Mouse (Mus musculus) forebrain, embryonic 11.5 days (tissue): ENCODE data around the gene Npas1. TPM values are rescaled to one million over a fixed set of nuclear protein-coding genes. Genes with fewer than 3 reads are reported as not detected.

Experiments used
- ATAC-seq: fragments of 200-750 bp; cut with Nextera tagmentation; replicated peaks from 2 replicates; pipeline ENCODE4 v1.8.0; 2017; ENCODE audit warnings: moderate TSS enrichment; ENCODE audit not compliant: low FRiP score
- DNase-seq: peaks from one replicate; pipeline ENCODE4 v3.0.0-alpha.2; 2017; ENCODE audit warnings: low spot score
- H3K27ac ChIP-seq: fragments of 300-500 bp; sonication (generic); 2 replicates; pipeline ENCODE4 v1.5.1; 2014; ENCODE audit warnings: low read depth, low read length
- H3K27me3 ChIP-seq: fragments of 300-500 bp; sonication (generic); 2 replicates; pipeline ENCODE4 v1.6.1; 2014; ENCODE audit warnings: mild to moderate bottlenecking, low read length, mixed read lengths; ENCODE audit not compliant: control insufficient read depth, insufficient read depth
- H3K36me3 ChIP-seq: fragments of 300-500 bp; sonication (generic); 2 replicates; pipeline ENCODE4 v1.6.1; 2014; ENCODE audit warnings: mild to moderate bottlenecking, low read length, moderate library complexity, mixed read lengths; ENCODE audit not compliant: control insufficient read depth, insufficient read depth
- H3K4me1 ChIP-seq: fragments of 300-500 bp; sonication (generic); replicated peaks from 2 replicates; pipeline ENCODE4 v1.6.1; 2014; ENCODE audit warnings: low read length, mixed read lengths; ENCODE audit not compliant: control insufficient read depth, insufficient read depth
- H3K4me2 ChIP-seq: fragments of 300-500 bp; sonication (generic); 2 replicates; pipeline ENCODE4 v1.6.1; 2014; ENCODE audit warnings: low read depth, mild to moderate bottlenecking, low read length, moderate library complexity, mixed read lengths; ENCODE audit not compliant: severe bottlenecking
- H3K4me3 ChIP-seq: fragments of 300-500 bp; sonication (generic); 2 replicates; pipeline ENCODE4 v1.5.1; 2014; ENCODE audit warnings: low read depth, low read length
- H3K9ac ChIP-seq: fragments of 300-500 bp; sonication (generic); 2 replicates; pipeline ENCODE4 v1.6.1; 2014; ENCODE audit warnings: low read length
- H3K9me3 ChIP-seq: fragments of 300-500 bp; sonication (generic); 2 replicates; pipeline ENCODE4 v1.6.1; 2016; ENCODE audit warnings: low read length, mixed read lengths; ENCODE audit not compliant: control insufficient read depth
- WGBS: fragments of 180-500 bp; shearing (Covaris S2); extraction: QIAGEN DNeasy Blood & Tissue Kit; methylation state at CpG from one replicate; pipeline ENCODE4 v1.1.7; 2014; 5-methylcytosine and 5-hydroxymethylcytosine counted together
- polyA plus RNA-seq: library from polyadenylated mRNA; unstranded; fragments of >200 nt; fragmentation: Nextera tagmentation; extraction: Ambion mirVana; gene quantifications from 2 replicates; pipeline ENCODE4 v1.2.1, GENCODE M21; 2014

Npas1 gene
- polyA plus RNA-seq, 1 experiment from 2014 or later: 0.63 TPM

GRCm38 (mm10) chr7:16501571-16501970 lies 24.0 kb upstream of the Npas1 start:
- H3K9ac ChIP-seq: no peak overlapping the region
- H3K27me3 ChIP-seq: no peaks in the 10 kb centered on the region
- no peak overlapping the region for H3K4me2 ChIP-seq
- no peak overlapping the region for H3K27ac ChIP-seq
- no peaks in the 10 kb centered on the region for H3K9me3 ChIP-seq
- DNase-seq (no peak), ATAC-seq (no peak)
- 94% methylated on average over 4 of the region's 4 CpGs for WGBS
- peaks cover 10% of the 10 kb centered on the region; the same call in 1 of the 2 replicates for H3K36me3 ChIP-seq
- H3K4me1 ChIP-seq: no peaks in the 10 kb centered on the region
- H3K4me3 ChIP-seq: no peak overlapping the region

- DNase-seq: no peak
- Histone ChIP-seq H3K4me1 (no peaks in the 10 kb centered on the region), H3K27ac (no peak overlapping the region), H3K27me3 (no peaks in the 10 kb centered on the region), H3K4me2 (no peak overlapping the region), H3K4me3 (no peak overlapping the region), H3K9ac (no peak overlapping the region), H3K36me3 (peaks cover 18% of the 10 kb centered on the region; the same call in 1 of the 2 replicates), H3K9me3 (no peaks in the 10 kb centered on the region)
- 85% methylated on average over 6 of the region's 6 CpGs for WGBS
- no peak for ATAC-seq
Measured at GRCm38 (mm10) chr7:16499671-16500104, 22.2 kb upstream of the Npas1 start.

GRCm38 (mm10) chr7:16496260-16496659 lies 18.7 kb upstream of the Npas1 start:
- 88% methylated on average over 3 of the region's 3 CpGs for WGBS

GRCm38 (mm10) chr7:16493361-16493760 lies 15.8 kb upstream of the Npas1 start:
- no peak overlapping the region for H3K4me2 ChIP-seq
- no peak for DNase-seq
- H3K4me3 ChIP-seq: no peak overlapping the region
- H3K36me3 ChIP-seq: peaks cover 15% of the 10 kb centered on the region; the same call in 1 of the 2 replicates
- no peak for ATAC-seq
- H3K9ac ChIP-seq: no peak overlapping the region
- no peaks in the 10 kb centered on the region for H3K27me3 ChIP-seq
- WGBS: 35% methylated on average over 2 of the region's 2 CpGs
- H3K4me1 ChIP-seq: no peaks in the 10 kb centered on the region
- H3K27ac ChIP-seq: no peak overlapping the region
- H3K9me3 ChIP-seq: no peaks in the 10 kb centered on the region

More at GRCm38 (mm10) chr7:16496260-16496659, 18.7 kb upstream of the Npas1 start:
- ATAC-seq (no peak), DNase-seq (no peak)
- H3K27me3 ChIP-seq: no peaks in the 10 kb centered on the region
- H3K4me3 ChIP-seq: no peak overlapping the region
- H3K27ac ChIP-seq: no peak overlapping the region
- no peaks in the 10 kb centered on the region for H3K4me1 ChIP-seq
- no peak overlapping the region for H3K9ac ChIP-seq
- H3K36me3 ChIP-seq: peaks cover 15% of the 10 kb centered on the region; the same call in 1 of the 2 replicates
- no peaks in the 10 kb centered on the region for H3K9me3 ChIP-seq
- no peak overlapping the region for H3K4me2 ChIP-seq

- Histone ChIP-seq H3K9ac (no peak overlapping the region), H3K9me3 (no peaks in the 10 kb centered on the region), H3K4me3 (no peak overlapping the region), H3K4me1 (no peaks in the 10 kb centered on the region), H3K36me3 (peaks cover 11% of the 10 kb centered on the region; the same call in 1 of the 2 replicates), H3K27me3 (no peaks in the 10 kb centered on the region), H3K27ac (no peak overlapping the region), H3K4me2 (no peak overlapping the region)
- no peak for ATAC-seq
- 61% methylated on average over 3 of the region's 3 CpGs for WGBS
- no peak for DNase-seq
Measured at GRCm38 (mm10) chr7:16492211-16492610, 14.7 kb upstream of the Npas1 start.

GRCm38 (mm10) chr7:16491759-16492158 lies 14.2 kb upstream of the Npas1 start:
- Histone ChIP-seq H3K27ac (no peak overlapping the region), H3K27me3 (no peaks in the 10 kb centered on the region), H3K9ac (no peak overlapping the region), H3K9me3 (no peaks in the 10 kb centered on the region), H3K36me3 (peaks cover 10% of the 10 kb centered on the region; the same call in 1 of the 2 replicates), H3K4me1 (no peaks in the 10 kb centered on the region), H3K4me3 (no peak overlapping the region), H3K4me2 (no peak overlapping the region)
- ATAC-seq (peak; percentile 49; the same call in 1 of the 2 replicates), DNase-seq (peak; percentile 81)
- WGBS: 25% methylated on average over 3 of the region's 3 CpGs

GRCm38 (mm10) chr7:16489948-16490347 lies 12.4 kb upstream of the Npas1 start:
- no peaks in the 10 kb centered on the region for H3K36me3 ChIP-seq
- WGBS: 84% methylated on average over 9 of the region's 9 CpGs
- H3K4me2 ChIP-seq: no peak overlapping the region
- ATAC-seq: no peak
- H3K9me3 ChIP-seq: no peaks in the 10 kb centered on the region
- no peaks in the 10 kb centered on the region for H3K27me3 ChIP-seq
- no peak overlapping the region for H3K27ac ChIP-seq
- H3K4me1 ChIP-seq: no peaks in the 10 kb centered on the region
- no peak overlapping the region for H3K4me3 ChIP-seq
- no peak for DNase-seq
- H3K9ac ChIP-seq: no peak overlapping the region

- Histone ChIP-seq H3K27me3 (no peaks in the 10 kb centered on the region), H3K9me3 (no peaks in the 10 kb centered on the region), H3K4me1 (no peaks in the 10 kb centered on the region), H3K4me2 (no peak overlapping the region), H3K9ac (no peak overlapping the region), H3K4me3 (no peak overlapping the region), H3K36me3 (no peaks in the 10 kb centered on the region), H3K27ac (no peak overlapping the region)
- no peak for ATAC-seq
- DNase-seq: no peak
Measured at GRCm38 (mm10) chr7:16488816-16489215, 11.3 kb upstream of the Npas1 start.

GRCm38 (mm10) chr7:16476600-16476989 lies 933 bp downstream of the Npas1 start:
- DNase-seq (no peak), ATAC-seq (no peak)
- H3K4me1 ChIP-seq: peaks cover 14% of the 10 kb centered on the region
- H3K36me3 ChIP-seq: no peaks in the 10 kb centered on the region
- peaks cover 54% of the 10 kb centered on the region for H3K27me3 ChIP-seq
- H3K27ac ChIP-seq: no peak overlapping the region
- WGBS: 2% methylated on average over 34 of the region's 34 CpGs
- peak overlapping the region; percentile 51 for H3K4me2 ChIP-seq
- H3K9ac ChIP-seq: no peak overlapping the region
- no peaks in the 10 kb centered on the region for H3K9me3 ChIP-seq
- peak overlapping the region; percentile 26 for H3K4me3 ChIP-seq
